Mouse (Mus musculus): ENCODE measurements around the gene 2310030G06Rik. TPM values are rescaled to one million over a fixed set of nuclear protein-coding genes. Genes with fewer than 3 reads are reported as not detected.

The 2310030G06Rik gene
- polyA plus RNA-seq, 1 experiment from 2014 or later: 2.1 TPM

DNA sequence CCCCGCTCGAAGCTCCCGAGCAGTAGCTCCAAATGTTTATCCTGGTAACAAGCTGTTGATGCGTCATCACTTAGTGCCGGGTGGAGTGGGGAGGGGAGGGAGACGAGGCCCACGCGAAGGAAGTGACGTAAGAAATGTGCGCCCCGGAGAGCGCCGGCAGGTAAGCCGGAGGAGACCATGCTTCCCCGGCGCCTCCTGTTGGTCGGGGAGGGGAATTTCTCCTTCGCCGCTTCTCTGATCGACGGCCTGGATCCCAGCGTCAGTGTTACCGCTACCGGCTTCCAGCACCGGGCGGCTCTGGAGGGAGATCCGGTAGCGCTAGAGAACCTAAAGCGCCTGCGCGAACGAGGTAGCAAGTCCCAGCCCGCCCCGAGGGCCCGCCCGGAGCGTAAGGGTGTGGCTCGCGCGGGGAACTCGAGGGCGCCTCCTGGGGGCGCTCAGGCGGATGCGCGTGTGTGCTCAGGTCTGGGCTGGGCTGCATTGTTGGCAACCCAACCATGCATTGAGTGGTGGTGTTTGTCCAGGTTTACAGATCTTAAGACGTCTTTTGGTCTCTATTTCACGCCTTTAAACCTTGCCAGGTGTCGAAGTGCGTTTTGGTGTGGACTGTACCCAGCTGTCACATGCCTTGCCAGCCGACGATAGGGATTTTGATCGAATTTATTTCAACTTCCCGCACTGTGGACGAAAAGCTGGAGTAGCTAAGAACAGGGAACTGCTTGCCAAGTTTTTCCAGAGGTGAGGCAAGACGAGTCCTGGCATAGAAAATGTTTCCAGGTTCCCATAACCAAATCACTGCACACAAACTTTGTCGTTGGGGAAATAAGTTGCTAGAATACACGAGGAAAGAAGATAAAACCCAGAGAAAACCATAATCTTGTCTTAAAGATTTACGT lies 22.0 kb upstream of the 2310030G06Rik start, which contains the start of gene Fdxacb1:
Gene Fdxacb1, plus strand, starts transcription at position 130 of the 896 bp plus-strand sequence.
- Histone ChIP-seq H3K4me3 (ENCODE audit: low read length) (peak within 1 kb of the TSS; percentile 72), H3K36me3 (ENCODE audit: control insufficient read depth, insufficient read depth, low read length) (no peaks in the 10 kb centered on the region), H3K9me3 (ENCODE audit: control insufficient read depth, low read length) (no peaks in the 10 kb centered on the region), H3K4me1 (ENCODE audit: control insufficient read depth, insufficient read depth, low read depth, low read length) (peaks cover 7% of the 10 kb centered on the region), H3K27me3 (replicated peaks; ENCODE audit: control insufficient read depth, insufficient read depth, low read length) (no peaks in the 10 kb centered on the region), H3K9ac (ENCODE audit: low read depth, low read length) (peak within 1 kb of the TSS; percentile 75), H3K27ac (ENCODE audit: low read depth, low read length) (peak within 1 kb of the TSS; percentile 89), H3K4me2 (ENCODE audit: low read length) (peak within 1 kb of the TSS; percentile 88)
- WGBS: 4% methylated on average over 58 of the region's 59 CpGs
- ATAC-seq: peak; percentile 96

GRCm38 (mm10) chr9:50767531-50768106 lies 21.3 kb upstream of the 2310030G06Rik start:
- Histone ChIP-seq H3K9ac (ENCODE audit: low read depth, low read length) (peak overlapping the region; percentile 75), H3K4me3 (ENCODE audit: low read length) (peak overlapping the region; percentile 72), H3K27me3 (replicated peaks; ENCODE audit: control insufficient read depth, insufficient read depth, low read length) (no peaks in the 10 kb centered on the region), H3K27ac (ENCODE audit: low read depth, low read length) (peak overlapping the region; percentile 89), H3K9me3 (ENCODE audit: control insufficient read depth, low read length) (no peaks in the 10 kb centered on the region), H3K4me1 (ENCODE audit: control insufficient read depth, insufficient read depth, low read depth, low read length) (peaks cover 7% of the 10 kb centered on the region), H3K4me2 (ENCODE audit: low read length) (peak overlapping the region; percentile 88), H3K36me3 (ENCODE audit: control insufficient read depth, insufficient read depth, low read length) (no peaks in the 10 kb centered on the region)
- 6% methylated on average over 17 of the region's 17 CpGs for WGBS
- peak; percentile 63 for ATAC-seq

DNA sequence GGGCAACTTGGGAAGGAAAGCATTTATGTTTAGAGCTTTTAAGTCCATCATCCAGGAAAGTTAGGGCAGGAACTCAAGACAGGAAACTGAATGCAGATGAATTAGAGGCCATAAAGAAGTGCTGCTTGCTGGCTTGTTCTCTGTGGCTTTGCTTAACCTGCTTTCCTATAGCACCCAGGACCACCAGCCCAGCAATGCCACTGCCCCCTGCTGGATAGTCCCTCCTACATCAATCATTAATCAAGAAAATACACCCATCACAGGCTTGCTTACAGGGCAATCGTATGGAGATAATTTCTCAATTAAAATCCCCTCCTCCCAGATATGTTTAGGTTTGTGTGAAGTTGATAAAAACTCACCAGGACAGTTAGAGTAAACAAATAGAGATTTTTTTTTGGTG lies 17.0 kb upstream of the 2310030G06Rik start:
- Histone ChIP-seq H3K9me3 (ENCODE audit: control insufficient read depth, low read length) (no peaks in the 10 kb centered on the region), H3K36me3 (ENCODE audit: control insufficient read depth, insufficient read depth, low read length) (no peaks in the 10 kb centered on the region), H3K27me3 (replicated peaks; ENCODE audit: control insufficient read depth, insufficient read depth, low read length) (no peaks in the 10 kb centered on the region), H3K4me2 (ENCODE audit: low read length) (no peak overlapping the region), H3K4me3 (ENCODE audit: low read length) (no peak overlapping the region), H3K9ac (ENCODE audit: low read depth, low read length) (no peak overlapping the region), H3K4me1 (ENCODE audit: control insufficient read depth, insufficient read depth, low read depth, low read length) (peaks cover 4% of the 10 kb centered on the region), H3K27ac (ENCODE audit: low read depth, low read length) (no peak overlapping the region)
- ATAC-seq: no peak
- 57% methylated on average over 1 of the region's 1 CpGs for WGBS

DNA sequence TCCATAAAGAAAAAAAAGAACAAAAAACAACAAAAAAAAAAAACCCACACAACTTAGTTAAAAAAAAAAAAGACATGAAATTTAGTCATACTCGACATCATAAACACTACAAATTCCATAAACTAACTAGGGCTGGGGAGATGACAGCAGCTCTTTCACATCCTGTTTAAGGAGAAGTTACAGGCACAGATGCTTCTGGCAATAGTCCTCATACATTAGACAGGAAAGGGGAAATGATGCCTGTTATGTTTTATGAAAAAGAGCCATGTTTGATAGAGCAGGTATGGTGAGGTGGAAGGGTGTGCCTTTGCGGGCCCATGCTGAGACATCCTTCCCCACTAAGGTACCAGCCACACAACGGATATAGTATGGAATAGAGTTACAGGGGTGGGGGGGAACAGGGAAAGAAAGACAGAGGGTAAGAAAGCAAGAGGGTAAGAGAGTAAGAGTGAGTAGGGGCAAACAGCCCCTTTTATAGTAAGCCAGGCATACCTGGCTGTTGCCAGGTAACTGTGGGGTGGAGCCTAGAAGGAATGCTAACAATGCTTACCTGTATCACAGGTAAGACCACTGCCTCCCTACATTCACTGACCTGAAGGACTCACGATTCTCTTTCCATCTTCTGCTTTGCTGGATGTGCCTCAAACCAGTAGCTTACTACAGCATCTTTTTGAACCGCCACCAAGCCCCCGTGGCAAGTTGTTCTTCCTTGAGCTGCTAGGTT lies 15.3 kb upstream of the 2310030G06Rik start:
- no peak for ATAC-seq
- Histone ChIP-seq H3K4me1 (ENCODE audit: control insufficient read depth, insufficient read depth, low read depth, low read length) (no peaks in the 10 kb centered on the region; the same call in 1 of the 2 replicates), H3K27ac (ENCODE audit: low read depth, low read length) (no peak overlapping the region), H3K4me2 (ENCODE audit: low read length) (no peak overlapping the region), H3K9ac (ENCODE audit: low read depth, low read length) (no peak overlapping the region), H3K9me3 (ENCODE audit: control insufficient read depth, low read length) (no peaks in the 10 kb centered on the region), H3K36me3 (ENCODE audit: control insufficient read depth, insufficient read depth, low read length) (no peaks in the 10 kb centered on the region), H3K4me3 (ENCODE audit: low read length) (no peak overlapping the region), H3K27me3 (replicated peaks; ENCODE audit: control insufficient read depth, insufficient read depth, low read length) (no peaks in the 10 kb centered on the region)
- WGBS: 64% methylated on average over 6 of the region's 6 CpGs

DNA sequence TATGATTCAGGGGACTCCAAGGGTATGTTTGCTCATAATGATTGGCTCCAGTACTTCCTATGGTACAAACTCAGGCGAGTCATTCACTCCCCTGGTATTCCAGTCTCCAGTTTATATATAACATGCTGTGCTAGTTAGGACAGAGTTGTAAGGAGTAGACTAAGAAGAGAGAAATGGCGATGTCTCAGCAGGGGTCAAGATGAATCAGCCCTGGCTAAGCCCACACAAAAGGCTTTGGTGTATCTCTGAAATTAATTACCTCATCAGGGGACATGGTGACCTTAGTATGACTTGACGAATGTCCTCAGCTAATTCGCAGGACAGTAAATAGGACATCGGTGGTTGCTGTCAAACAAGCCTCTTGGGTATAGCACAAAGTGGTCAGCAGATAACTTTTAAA lies 10.4 kb upstream of the 2310030G06Rik start:
- Histone ChIP-seq H3K9me3 (ENCODE audit: control insufficient read depth, low read length) (no peaks in the 10 kb centered on the region), H3K4me3 (ENCODE audit: low read length) (no peak overlapping the region), H3K4me2 (ENCODE audit: low read length) (no peak overlapping the region), H3K36me3 (ENCODE audit: control insufficient read depth, insufficient read depth, low read length) (no peaks in the 10 kb centered on the region), H3K9ac (ENCODE audit: low read depth, low read length) (no peak overlapping the region), H3K4me1 (ENCODE audit: control insufficient read depth, insufficient read depth, low read depth, low read length) (no peaks in the 10 kb centered on the region; the same call in 1 of the 2 replicates), H3K27ac (ENCODE audit: low read depth, low read length) (no peak overlapping the region), H3K27me3 (replicated peaks; ENCODE audit: control insufficient read depth, insufficient read depth, low read length) (no peaks in the 10 kb centered on the region)
- 35% methylated on average over 5 of the region's 5 CpGs for WGBS
- ATAC-seq: no peak

DNA sequence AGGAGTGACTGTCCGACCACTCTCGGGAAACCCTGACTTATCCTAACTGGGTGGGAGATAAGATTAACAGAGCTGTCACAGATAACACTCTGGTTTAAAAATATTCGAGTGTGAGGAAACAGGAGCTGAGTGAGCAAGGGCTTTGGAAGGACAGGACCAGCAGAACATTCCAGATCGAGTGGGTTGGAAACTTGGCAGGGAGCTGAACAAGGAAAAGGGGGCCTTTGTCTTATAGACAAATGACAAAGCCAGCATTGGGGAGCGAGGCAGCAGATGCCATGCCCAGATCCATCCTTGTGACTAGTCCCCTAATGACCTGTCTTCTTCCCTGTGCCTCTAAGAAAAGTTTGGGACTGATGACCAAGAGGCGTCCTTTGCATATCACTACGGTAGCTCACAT lies 7.6 kb upstream of the 2310030G06Rik start:
- ATAC-seq: no peak
- H3K4me2 ChIP-seq (ENCODE audit: low read length): no peak overlapping the region

DNA sequence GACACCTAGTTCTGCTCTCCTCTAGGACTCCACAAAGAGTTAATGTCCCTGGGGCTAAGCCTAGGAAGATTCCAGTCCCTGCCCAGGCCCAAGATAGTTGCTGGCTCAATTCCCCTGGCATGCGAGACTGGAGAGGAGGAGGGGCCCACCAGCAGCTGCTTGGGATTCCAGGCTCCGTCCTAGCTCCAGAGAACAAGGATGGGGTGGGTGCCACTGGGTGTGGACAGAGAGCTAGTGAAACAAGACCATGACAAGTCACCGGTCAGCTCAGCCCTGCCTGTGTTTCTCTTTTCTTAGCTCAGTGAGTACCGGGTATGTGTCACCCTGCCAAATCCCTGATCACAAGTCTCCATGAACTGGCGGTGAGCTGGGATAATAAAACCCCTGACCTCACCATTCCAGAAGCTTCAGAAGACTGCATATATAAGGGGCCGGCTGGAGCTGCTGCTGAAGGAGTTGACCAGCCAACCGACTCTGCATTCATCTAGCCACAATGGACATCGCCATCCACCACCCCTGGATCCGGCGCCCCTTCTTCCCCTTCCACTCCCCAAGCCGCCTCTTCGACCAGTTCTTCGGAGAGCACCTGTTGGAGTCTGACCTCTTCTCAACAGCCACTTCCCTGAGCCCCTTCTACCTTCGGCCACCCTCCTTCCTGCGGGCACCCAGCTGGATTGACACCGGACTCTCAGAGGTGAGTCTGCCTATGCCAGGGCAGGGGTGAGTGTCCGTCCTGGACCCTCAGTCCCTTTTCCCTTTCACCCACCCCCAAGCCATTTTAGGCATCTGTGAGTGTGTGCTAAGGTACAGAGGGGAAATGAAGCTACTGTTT lies 6.7 kb upstream of the 2310030G06Rik start:
- Histone ChIP-seq H3K4me1 (ENCODE audit: control insufficient read depth, insufficient read depth, low read depth, low read length) (no peaks in the 10 kb centered on the region; the same call in 1 of the 2 replicates), H3K36me3 (ENCODE audit: control insufficient read depth, insufficient read depth, low read length) (no peaks in the 10 kb centered on the region), H3K27ac (ENCODE audit: low read depth, low read length) (no peak overlapping the region), H3K4me3 (ENCODE audit: low read length) (no peak overlapping the region), H3K27me3 (replicated peaks; ENCODE audit: control insufficient read depth, insufficient read depth, low read length) (no peaks in the 10 kb centered on the region), H3K9ac (ENCODE audit: low read depth, low read length) (no peak overlapping the region), H3K4me2 (ENCODE audit: low read length) (peak overlapping the region; percentile 11; the same call in 1 of the 2 replicates), H3K9me3 (ENCODE audit: control insufficient read depth, low read length) (no peaks in the 10 kb centered on the region)
- WGBS: 68% methylated on average over 17 of the region's 17 CpGs
- peak; percentile 37; the same call in 1 of the 2 replicates for ATAC-seq

More for the DNA sequence above, 7.6 kb upstream of the 2310030G06Rik start:
- Histone ChIP-seq H3K9ac (ENCODE audit: low read depth, low read length) (no peak overlapping the region), H3K27me3 (replicated peaks; ENCODE audit: control insufficient read depth, insufficient read depth, low read length) (no peaks in the 10 kb centered on the region), H3K4me1 (ENCODE audit: control insufficient read depth, insufficient read depth, low read depth, low read length) (no peaks in the 10 kb centered on the region; the same call in 1 of the 2 replicates), H3K9me3 (ENCODE audit: control insufficient read depth, low read length) (no peaks in the 10 kb centered on the region), H3K27ac (ENCODE audit: low read depth, low read length) (no peak overlapping the region), H3K4me3 (ENCODE audit: low read length) (no peak overlapping the region), H3K36me3 (ENCODE audit: control insufficient read depth, insufficient read depth, low read length) (no peaks in the 10 kb centered on the region)
- WGBS: 68% methylated on average over 7 of the region's 7 CpGs

DNA sequence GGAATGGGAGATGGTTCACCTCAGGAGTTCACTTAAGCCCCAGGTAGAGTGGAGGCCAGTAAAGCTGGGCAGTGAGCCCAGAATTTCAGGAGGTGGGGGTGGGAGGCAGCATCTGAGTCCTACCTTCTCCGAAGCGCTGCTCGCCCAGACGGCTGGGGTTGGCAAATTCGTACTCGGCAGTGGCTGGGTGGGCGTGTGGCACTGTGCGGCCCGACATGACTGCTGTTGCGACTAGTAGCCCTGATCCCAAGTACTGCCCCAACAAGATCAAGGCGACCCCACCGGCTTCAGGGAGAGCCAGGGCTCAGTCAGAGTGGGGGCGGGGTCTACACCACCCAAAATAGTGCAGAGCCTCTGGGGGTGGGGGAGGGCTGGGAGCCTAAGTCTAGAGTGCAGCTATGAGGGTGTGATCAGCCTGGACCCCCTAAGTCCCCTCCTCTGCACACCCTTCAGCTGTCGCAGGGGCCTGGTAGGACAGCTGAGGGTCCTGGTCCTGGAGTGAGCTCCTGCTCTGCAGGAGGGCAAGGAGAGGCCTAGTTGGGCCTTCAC lies 5.8 kb upstream of the 2310030G06Rik start, which contains the start of gene Hspb2:
Gene Hspb2, minus strand, starts transcription at position 301 of the 549 bp plus-strand sequence.
- H3K9me3 ChIP-seq (ENCODE audit: control insufficient read depth, low read length): no peaks in the 10 kb centered on the region
- H3K4me1 ChIP-seq (ENCODE audit: control insufficient read depth, insufficient read depth, low read depth, low read length): no peaks in the 10 kb centered on the region; the same call in 1 of the 2 replicates
- H3K27ac ChIP-seq (ENCODE audit: low read depth, low read length): no peak within 1 kb of the TSS
- H3K36me3 ChIP-seq (ENCODE audit: control insufficient read depth, insufficient read depth, low read length): no peaks in the 10 kb centered on the region
- no peak for ATAC-seq
- H3K4me3 ChIP-seq (ENCODE audit: low read length): no peak within 1 kb of the TSS
- H3K4me2 ChIP-seq (ENCODE audit: low read length): peak within 1 kb of the TSS; percentile 11; the same call in 1 of the 2 replicates
- H3K27me3 ChIP-seq (replicated peaks; ENCODE audit: control insufficient read depth, insufficient read depth, low read length): 0 out of 2 replicates have a peak, but pooled peaks cover under 1% of the 10 kb centered on the region
- no peak within 1 kb of the TSS for H3K9ac ChIP-seq (ENCODE audit: low read depth, low read length)
- 64% methylated on average over 14 of the region's 14 CpGs for WGBS
